Mouse (Mus musculus) thymus, postnatal 0 days (tissue): ENCODE measurements around the gene Adig. TPM values are rescaled to one million over a fixed set of nuclear protein-coding genes. Genes with fewer than 3 reads are reported as not detected.
A peak's percentile ranks its signal among the peaks of the same experiment; 100 is the strongest.

ENCODE experiments used
- DNase-seq: peaks from one replicate; pipeline ENCODE4 v3.0.0-alpha.2; 2015; ENCODE audit warnings: low spot score
- polyA plus RNA-seq: library from polyadenylated mRNA; unstranded; fragments of >200 nt; fragmentation: Nextera tagmentation; extraction: Ambion mirVana; gene quantifications from 2 replicates; pipeline ENCODE4 v1.2.1, GENCODE M21; 2015

The Adig gene
- polyA plus RNA-seq = 0.22 and 1.2 TPM in 2 replicates

DNA sequence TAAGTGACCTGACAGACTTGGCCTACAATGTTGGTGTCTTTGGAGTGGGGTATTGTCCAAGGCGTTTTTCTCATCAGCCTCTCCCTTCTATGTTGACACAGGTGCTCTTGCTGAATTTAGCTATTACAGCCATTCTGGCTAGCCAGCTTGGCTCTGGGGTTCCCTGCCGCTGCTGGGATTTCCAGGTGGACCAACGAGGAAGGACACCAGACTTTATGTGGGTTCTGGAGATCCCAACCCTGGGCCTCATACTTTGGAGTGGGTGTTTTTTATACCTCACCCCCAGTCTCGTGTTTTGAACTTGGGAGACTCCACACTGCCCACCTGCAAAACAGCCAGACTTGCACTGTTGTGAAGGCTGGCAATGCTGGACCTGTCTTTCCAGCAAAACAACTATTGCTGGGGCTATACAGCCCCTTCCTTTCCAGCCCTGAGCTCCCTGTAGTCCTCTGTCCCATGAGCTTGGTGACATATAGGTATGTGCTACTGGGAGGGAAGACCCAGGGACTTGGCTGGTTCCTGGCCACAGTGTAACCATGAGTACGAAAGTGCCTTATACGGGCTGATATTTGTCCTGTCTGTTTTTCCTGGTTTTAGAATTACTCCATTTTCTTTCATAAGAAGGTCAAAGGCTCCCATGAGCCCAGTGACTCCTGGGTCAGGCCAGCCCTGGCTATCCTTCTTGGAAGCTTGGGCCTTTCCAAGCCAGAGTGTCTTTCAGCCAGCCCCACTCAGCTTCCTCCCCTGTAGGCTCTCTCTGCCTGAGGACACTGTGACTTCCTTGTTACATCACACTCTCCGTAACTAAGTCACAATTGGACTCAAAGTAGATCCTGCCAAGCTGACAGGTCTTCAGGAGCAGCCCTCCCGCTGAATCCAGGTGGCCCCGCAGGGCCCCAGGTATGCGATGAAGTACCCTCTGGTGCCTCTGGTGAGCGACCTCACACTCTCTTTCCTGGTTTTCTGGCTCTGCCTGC lies at the start of gene Adig:
TSS of gene Adig (plus strand) at position 777 of the 977 bp plus-strand sequence.
- no peak for DNase-seq

DNA sequence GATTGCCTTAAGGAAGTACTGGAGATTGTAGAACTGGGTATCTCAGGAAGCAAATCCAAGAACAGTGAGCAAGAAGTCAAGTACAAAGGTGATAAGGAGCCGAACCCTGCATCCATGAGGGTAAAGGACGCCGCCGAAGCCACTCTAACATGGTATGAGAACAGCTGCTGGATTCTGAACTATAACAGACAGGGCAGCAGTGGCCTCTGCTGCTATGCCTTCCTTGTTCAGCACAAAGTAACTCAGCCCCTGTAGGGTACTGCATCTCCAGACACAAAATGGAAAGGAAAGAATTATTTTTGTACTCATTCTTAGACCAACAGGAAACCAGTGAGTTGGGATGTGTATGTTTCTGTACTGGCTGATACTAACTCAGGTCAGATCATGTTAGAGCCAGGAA lies 46.0 kb upstream of the Adig start:
- DNase-seq = no peak

DNA sequence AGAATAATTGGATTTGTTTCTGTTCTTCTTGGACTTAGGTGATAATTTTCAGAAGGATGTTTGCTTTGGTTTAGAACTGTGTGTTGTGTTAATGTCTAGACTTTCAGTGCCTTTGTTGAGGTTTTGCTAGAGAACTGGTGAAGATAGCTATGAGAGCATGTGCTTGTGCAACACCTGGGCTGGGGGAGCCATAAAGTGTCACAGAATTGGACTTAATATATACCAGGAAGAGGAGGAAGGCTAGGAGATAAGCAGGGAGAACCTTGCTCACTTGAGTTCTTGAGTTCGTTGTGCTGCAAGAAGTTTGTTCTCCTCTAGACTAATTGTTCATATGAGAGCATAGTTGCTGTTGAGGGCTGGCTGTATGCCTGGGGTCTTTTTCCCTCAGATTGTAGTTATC lies 44.8 kb upstream of the Adig start:
- DNase-seq = no peak

DNA sequence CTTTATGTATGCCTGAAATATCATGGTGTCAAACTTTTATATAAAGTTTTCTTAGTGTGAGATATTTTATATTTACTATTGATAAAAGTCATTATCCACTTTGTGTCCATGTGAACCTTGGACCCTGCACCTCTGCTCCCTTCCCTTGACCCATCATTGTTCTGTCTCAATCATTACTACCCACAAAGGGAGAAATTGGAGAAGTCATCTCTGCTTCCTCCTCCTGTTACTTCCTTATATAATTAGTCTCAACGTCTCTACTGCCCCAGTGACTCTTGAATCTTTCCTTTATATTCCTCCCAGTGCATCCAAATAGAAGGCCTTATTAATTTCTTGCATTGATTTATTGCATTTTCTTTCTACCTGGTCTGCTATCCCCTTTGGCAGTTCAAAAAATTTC lies 40.0 kb upstream of the Adig start:
- no peak for DNase-seq

DNA sequence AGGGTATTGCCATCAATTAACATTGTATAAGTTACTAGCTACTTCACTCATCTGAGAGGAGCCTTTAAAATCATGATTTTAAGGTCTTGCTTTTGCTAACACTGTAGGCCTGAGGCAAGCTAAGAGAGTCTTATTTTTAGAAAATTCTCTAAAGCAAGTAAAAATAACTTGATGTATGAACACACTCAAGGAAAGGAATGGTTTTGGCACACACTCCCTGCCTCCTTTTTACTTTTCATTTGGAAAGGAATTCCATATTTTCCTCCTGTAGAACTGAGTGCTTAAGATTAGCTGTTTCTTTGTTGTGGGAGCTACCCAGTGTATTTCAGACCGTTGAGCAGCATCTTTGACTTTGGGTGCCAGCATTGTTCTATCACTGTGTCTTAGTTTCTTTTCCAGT lies 28.3 kb upstream of the Adig start:
- no peak for DNase-seq

DNA sequence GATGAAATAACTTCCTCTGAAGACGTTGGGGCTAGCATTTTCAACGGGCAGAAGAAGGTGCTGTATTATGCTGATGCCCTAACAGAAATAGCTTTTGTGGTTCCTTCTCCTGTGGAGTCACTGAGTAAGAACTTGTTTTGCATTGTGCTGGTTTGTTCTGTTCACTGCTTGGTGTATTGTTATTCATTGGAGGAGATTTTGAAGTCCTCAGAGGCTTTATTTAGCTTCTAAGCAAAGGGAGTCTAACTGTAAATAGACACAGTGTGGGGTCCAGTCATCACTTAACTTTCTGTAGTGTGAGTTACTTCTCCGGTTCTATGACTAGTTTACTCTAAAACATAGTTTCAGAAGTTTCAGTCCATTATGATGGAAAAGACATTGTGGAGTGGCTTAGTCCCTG lies 24.8 kb upstream of the Adig start:
- no peak for DNase-seq

DNA sequence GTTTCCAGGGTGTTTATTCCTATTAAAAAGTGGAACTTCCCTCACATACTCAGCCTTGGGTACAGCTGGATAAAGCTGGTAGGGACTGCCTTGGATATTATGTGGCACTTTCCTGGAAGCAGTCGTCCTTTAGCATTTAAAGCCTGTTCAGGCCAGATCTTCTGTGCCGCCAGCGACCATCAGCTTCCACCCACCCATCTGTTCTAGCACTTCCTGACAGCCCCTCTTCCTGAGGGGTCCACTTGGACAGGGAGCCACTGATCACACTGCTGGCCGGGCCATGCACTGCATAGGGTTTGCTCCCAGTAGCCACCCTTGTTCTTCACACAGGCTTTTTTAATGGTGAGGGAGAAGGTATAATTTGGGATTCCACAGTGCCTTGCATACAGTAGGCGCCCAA lies 4.0 kb upstream of the Adig start:
- no peak for DNase-seq

DNA sequence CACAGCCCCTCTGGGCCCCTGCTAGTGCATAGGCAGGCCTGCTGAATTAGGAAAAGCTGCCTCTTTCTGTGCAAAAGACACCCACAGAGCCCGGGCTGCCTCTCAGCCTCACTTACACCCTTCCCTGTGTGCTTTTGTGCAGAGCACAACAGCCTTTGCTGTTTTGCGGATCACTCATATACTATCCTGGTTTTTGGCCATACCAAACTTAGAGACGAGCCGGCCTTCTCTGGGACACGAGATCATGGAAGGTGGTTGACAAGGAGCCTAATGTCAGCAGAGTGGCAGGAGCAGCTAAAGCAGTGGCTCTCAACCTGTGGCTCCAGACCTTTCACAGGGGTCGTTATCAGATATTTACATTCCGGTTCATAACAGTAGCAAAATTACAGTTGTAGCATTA lies 814 bp downstream of the Adig start:
- DNase-seq = no peak

DNA sequence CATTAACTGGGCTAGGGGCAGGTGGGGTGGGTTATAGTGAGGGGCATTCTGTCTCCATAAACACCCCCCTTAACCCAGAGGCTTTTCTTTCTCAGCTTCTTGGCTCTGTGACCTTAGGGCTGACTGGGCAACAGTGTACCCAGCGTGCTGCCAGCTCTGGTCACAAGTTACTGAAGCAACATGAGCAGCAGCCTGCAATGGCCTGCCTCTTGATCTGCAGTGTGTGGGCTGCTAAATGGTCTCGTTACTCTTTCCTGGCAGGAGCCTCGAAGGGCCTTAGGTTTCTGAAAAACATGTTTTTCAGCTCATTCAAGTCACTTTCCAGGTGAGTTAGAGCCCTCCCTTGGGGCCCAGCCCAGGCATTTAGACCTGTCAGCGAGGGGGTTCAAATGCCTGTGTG lies 1.3 kb downstream of the Adig start:
- no peak for DNase-seq

DNA sequence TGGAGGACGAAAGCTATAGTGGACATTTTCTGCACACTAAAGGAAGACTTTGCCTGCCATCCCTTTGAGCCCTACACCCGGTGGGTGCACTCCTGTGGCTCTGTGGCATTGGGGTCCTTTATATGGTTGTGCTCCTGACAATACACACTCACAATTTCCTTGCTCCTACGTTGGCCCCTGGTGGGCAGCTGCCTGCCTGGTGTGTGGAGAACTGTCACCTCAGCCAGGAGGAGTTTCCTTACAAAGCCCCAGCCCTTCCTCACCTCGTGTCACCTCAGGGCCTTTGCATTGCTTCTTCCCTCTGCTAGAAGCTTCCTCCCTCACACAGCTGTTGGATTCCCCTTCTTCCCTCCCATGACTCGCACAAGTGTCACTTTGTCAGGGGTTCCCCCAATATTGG lies 4.1 kb downstream of the Adig start:
- no peak for DNase-seq

DNA sequence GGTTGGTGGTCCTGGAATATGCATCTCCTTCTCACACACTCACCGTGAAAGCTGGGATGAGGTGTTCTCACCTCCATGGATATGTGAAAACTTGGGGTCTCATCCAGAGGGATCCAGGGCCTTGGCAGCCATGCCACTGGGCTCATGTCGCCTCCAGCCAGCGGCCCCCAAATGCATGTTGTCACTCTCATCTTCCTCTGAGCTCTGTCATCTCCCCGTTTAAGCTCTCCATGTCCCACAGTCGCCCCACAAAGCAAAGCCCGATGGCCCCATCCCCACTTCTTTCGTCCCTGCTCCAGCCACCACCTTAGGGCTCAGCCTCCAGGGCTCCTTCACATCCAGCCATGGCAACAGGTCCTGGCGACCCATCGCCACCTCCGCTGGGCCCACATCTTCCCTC lies 4.6 kb downstream of the Adig start:
- DNase-seq = no peak

DNA sequence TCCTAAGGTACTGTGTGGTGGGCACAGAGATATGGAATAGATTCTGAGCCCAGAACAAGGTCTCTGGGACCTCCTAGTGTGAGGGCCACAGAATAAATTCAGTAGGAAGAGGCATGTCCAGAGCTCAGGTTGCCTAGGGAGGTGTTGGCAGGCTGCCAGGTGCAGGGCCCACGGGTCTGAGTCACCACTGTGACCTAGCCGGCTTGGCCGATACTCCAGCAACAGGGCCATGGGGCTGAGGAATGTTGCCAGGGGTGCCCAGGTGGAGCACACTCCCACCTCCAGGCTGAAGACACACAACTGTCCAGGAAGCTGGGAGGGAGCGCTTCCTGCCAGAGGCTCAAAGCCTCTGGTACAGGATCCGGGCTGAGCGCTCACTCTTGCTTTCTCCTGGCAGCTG lies 8.3 kb downstream of the Adig start:
- no peak for DNase-seq

DNA sequence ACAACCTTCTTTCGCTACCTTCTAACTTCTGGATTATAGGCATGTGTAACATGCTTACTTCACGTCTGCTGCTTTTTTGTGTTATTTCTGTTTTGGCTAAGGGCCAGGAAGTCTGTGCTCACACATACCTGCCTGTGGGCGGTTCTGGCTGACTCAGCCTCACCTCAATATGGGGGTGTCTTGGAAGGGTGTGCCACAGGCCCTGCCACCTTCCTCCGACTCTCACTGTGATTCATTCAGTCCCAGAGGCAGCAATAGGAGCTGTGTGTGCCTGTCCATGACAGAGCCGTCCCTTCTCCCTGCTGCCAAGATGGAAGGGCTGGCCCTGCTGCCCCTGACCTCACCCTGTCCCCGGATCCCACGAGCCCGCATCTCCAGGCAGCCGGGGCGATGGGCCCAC lies 10.1 kb downstream of the Adig start, which contains the start of gene Arhgap40:
TSS of gene Arhgap40 (plus strand) at position 269 of the 400 bp plus-strand sequence.
- no peak for DNase-seq

DNA sequence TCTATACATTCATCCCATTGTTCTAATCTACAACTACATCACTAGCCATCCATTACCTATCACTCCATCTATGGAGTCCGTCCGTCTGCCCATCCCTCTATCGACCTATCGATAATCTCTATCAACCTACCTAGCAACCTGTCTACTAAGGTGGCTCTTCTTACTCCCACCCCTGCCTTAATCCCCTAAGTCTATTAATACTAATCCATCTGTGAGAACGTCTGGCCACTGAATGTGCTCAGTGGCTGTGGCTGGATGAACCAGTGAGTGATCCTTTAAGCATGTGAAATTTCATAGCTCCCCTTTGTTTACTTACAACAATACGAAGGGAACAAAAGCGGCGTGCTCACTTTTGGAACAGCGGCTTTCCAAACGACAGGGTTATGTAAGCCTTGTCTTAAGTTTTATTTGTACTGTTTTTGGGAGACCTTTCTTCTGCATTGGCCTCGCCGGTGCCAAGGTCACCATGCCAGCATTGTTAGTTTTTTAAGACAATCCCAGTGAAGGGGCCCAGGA lies 11.5 kb downstream of the Adig start:
- DNase-seq = no peak

DNA sequence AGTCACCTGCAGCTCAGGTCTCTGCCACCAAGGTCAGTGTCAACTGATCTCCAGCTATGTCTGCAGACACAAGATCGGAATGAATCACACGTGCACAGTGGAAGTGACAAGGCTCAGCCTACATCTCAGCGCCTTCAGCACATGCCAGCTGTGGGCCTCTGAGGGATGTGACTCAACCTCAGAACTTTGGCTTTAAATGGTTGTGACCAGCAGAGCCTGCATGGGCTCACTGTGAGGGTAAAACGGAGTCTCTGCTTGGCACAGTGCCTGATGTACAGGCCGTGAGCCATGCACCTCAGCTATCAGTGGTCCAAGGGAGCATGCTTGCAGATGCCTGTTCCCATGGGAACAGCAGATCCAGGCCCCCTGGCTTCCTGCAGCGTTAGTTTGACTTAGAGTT lies 16.2 kb downstream of the Adig start:
- no peak for DNase-seq

DNA sequence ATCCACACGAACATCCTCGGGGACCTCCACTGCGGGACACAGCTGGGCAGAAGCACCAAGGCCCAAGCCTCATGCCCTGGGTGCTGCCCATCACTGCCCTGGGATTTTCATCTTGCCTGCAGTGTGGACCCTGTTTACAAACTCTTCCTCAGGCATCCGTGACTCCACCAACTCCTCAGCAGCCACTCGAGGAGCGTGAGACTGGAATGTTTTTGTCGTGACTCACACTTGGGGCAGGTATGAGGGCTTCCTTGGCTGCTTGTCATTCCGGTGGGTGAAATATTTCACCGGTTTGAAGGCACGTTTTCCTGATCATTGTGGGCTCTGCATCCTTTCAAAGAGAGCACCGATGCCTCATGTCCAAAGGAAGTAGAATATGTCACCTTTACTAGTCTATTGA lies 16.7 kb downstream of the Adig start:
- DNase-seq = no peak

DNA sequence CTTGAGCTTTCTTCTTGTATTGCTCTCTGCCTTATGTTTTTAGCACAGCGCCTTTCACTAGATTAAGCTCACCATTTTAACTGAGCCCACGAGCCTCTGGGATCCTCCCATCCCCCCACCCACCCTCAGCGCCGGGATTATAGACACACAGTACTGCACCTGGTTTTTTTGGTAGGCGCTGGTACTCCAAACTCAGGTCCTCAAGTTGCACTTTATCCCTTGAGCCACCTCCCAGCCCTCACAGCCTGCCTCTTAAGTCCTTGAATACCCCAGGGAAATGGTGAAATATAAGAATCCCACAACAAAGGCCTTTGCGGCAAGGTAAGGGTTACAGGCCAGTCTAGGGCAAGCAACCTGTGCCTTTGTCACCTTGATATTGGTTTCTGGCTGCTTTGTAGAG lies 17.4 kb downstream of the Adig start:
- no peak for DNase-seq

DNA sequence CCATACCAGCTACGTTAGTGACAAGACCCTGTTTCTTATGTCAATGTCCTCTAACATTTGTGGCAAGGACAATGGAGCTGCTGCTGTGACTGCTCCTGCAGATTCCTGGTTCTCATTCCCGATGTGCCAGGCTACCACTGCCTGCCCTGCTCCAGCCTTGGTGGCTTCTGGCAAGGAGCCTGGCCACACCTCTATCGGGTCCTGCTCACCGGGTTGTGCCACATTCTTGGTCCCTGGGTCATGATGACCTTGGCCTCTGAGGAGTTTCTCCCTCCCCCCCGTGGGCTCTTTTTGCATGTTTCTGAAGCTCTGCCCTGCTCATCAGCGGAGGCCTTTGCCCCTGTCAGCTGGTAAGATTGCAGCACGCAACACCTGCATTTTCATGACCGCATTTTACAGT lies 20.6 kb downstream of the Adig start:
- DNase-seq = no peak

DNA sequence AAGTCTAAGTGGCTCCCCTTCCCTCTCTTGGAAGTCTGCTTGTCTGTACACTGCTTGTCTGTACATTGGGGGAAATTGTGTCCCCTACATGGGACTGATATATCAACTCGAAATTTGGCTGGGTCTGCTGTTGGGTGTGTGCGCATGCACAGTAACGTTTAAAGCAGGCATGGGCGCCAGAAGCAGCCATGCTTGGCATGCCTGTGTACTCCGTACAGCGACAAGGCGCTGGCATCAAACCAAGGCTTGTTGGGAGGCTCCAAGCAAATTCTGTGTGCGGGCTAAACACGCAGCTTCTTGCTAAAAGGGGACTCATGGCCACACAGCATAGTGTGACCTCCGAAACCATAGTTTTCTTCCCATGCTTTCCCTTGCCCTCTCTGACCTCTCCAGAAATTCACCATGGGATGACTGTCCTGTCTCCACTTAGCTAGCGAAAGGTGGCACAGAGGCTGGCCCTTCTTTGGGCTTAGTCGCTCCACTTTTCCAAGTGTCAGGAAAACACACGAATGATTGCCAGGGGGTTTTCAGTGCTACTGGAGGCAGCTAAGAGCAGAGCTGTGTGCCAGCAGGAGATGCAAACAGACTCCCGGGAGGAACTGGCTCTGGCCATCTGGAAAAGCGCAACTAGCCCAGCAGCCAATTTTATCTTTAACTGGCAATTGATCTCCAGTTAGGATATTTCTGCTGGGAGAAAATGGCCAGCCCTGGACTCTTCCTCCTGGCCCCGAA lies 21.9 kb downstream of the Adig start:
- no peak for DNase-seq

DNA sequence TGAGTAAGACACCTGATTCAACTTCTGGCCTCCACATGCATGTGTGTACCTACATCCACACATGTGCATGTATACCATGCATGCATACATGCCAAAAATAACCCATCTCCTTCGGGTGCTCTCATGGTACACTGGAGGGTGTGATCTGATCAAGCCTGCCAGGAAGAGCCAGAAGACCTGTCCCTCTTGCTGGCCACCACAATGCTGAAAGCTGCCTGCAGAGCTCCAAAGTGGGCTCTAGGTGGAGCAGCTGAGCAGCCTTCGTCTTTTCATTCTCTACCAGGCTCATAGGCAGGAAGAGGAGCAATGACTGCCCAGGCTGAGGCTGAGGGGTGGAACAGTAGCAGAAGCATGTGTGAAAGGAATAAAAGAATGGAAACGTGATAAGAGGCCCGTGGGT lies 31.7 kb downstream of the Adig start:
- peak; percentile 61 for DNase-seq

DNA sequence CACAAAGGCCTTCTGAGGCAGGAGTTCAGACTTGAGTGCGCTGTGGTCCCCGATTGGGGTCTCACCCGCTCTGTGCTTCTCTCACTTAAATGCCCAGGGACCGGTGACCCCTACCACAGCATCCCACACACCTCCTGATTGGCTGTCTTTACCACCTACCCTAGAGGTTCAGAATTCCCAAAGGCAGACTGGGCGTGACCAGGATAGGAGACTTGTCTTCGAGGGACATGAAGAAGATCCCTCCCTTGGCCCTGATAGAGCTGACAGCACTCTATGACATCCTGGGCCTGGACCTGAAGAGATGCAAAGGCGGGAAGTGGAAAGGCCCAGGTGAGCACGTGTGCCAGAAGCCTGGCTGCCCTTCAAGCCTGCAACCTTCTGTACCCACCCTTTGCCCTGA lies 32.1 kb downstream of the Adig start:
- DNase-seq = no peak
